Mouse (Mus musculus) embryonic fibroblast, embryonic 13.5 days (primary cell): ENCODE results near the gene Iqsec1.

Source experiments
- CTCF ChIP-seq: IDR thresholded peaks from 2 replicates; pipeline ENCODE4 v1.5.1; 2011; ENCODE audit warnings: mild to moderate bottlenecking, control low read depth, low read length, moderate library complexity, borderline replicate concordance; ENCODE audit not compliant: insufficient read depth
- POLR2A ChIP-seq: IDR thresholded peaks from 2 replicates; pipeline ENCODE4 v1.6.1; 2011; ENCODE audit warnings: low read depth, mild to moderate bottlenecking, control low read depth, low read length, moderate library complexity

- no peak for TF ChIP-seq POLR2A
- no peak for TF ChIP-seq CTCF
These were observed 232.9 kb downstream of the Iqsec1 start for GRCm38 (mm10) chr6:90755613-90755941.
